Mouse (Mus musculus) myocyte (in vitro differentiated cells): ENCODE data around the gene Eml2. TPM values are rescaled to one million over a fixed set of nuclear protein-coding genes. Genes with fewer than 3 reads are reported as not detected.

Experiments used
- H3K27me3 ChIP-seq: one replicate; pipeline ENCODE4 v1.6.1; 2011; ENCODE audit not compliant: control insufficient read depth, insufficient read depth, insufficient read length
- H3K36me3 ChIP-seq: one replicate; pipeline ENCODE4 v1.6.1; 2011; ENCODE audit not compliant: control insufficient read depth, insufficient read depth
- H3K4me2 ChIP-seq: one replicate; pipeline ENCODE4 v1.6.1; 2011; ENCODE audit warnings: low read depth, control low read depth
- H3K4me3 ChIP-seq: one replicate; pipeline ENCODE4 v1.5.1; 2011; ENCODE audit warnings: mild to moderate bottlenecking, control low read depth, moderate library complexity
- H3K79me2 ChIP-seq: one replicate; pipeline ENCODE4 v1.6.1; 2011; ENCODE audit not compliant: control insufficient read depth, insufficient read depth
- H3ac ChIP-seq: one replicate; pipeline ENCODE4 v1.6.1; 2011; ENCODE audit not compliant: control insufficient read depth, insufficient read length
- CEBPB ChIP-seq: IDR thresholded peaks from 2 replicates; pipeline ENCODE4 v1.6.1; 2011; ENCODE audit warnings: mild to moderate bottlenecking, moderate library complexity; ENCODE audit not compliant: poor library complexity, insufficient read depth, severe bottlenecking
- E2F4 ChIP-seq: IDR thresholded peaks from one replicate; pipeline ENCODE4 v1.6.1; 2011; ENCODE audit warnings: mild to moderate bottlenecking, control low read depth, moderate library complexity; ENCODE audit not compliant: insufficient read depth
- MAX ChIP-seq: IDR thresholded peaks from one replicate; pipeline ENCODE4 v1.6.1; 2011; ENCODE audit warnings: low read depth, mild to moderate bottlenecking, control low read depth
- MYOD1 ChIP-seq, 3 experiments: IDR thresholded peaks; one replicate each; pipeline ENCODE4 v1.6.1; 2011; ENCODE audit warnings: control low read depth in 2 of 3, low read depth in 2 of 3, mild to moderate bottlenecking in 2 of 3, moderate library complexity in 1 of 3; ENCODE audit not compliant: insufficient read length in 2 of 3, control insufficient read depth in 1 of 3
- MYOG ChIP-seq, 3 experiments: IDR thresholded peaks; one replicate each; pipeline ENCODE4 v1.6.1; 2011; ENCODE audit warnings: control low read depth in 2 of 3, low read depth in 2 of 3, mild to moderate bottlenecking in 2 of 3; ENCODE audit not compliant: insufficient read length in 2 of 3, control insufficient read depth in 1 of 3, insufficient read depth in 1 of 3
- POLR2A ChIP-seq: IDR thresholded peaks from one replicate; pipeline ENCODE4 v1.6.1; 2011; ENCODE audit warnings: low read depth, mild to moderate bottlenecking, control low read depth, moderate library complexity; ENCODE audit not compliant: insufficient read length
- POLR2AphosphoS2 ChIP-seq: IDR thresholded peaks from one replicate; pipeline ENCODE4 v1.6.1; 2011; ENCODE audit warnings: low read depth, control low read depth; ENCODE audit not compliant: insufficient read length
- REST ChIP-seq: IDR thresholded peaks from one replicate; pipeline ENCODE4 v1.6.1; 2011; ENCODE audit warnings: mild to moderate bottlenecking, control low read depth, moderate library complexity; ENCODE audit not compliant: insufficient read depth, insufficient read length
- SRF ChIP-seq: IDR thresholded peaks from one replicate; pipeline ENCODE4 v1.6.1; 2011; ENCODE audit warnings: low read depth; ENCODE audit not compliant: control insufficient read depth, insufficient read length
- TCF12 ChIP-seq: IDR thresholded peaks from one replicate; pipeline ENCODE4 v1.6.1; 2011; ENCODE audit warnings: mild to moderate bottlenecking, control low read depth; ENCODE audit not compliant: poor library complexity, insufficient read depth, severe bottlenecking
- TCF3 ChIP-seq: IDR thresholded peaks from one replicate; pipeline ENCODE4 v1.6.1; 2011; ENCODE audit warnings: low read depth, control low read depth; ENCODE audit not compliant: insufficient read length
- USF1 ChIP-seq: IDR thresholded peaks from one replicate; pipeline ENCODE4 v1.6.1; 2011; ENCODE audit warnings: low read depth, mild to moderate bottlenecking, control low read depth, moderate library complexity
- polyA plus RNA-seq: library from polyadenylated mRNA; unstranded; fragments of >200 nt; fragmentation: generic; extraction: Trizol; gene quantifications from one replicate; pipeline ENCODE4 v1.2.1, GENCODE M21; 2012; ENCODE audit warnings: missing spikeins

Gene Eml2
- polyA plus RNA-seq, 1 experiment: 47.7 TPM

DNA sequence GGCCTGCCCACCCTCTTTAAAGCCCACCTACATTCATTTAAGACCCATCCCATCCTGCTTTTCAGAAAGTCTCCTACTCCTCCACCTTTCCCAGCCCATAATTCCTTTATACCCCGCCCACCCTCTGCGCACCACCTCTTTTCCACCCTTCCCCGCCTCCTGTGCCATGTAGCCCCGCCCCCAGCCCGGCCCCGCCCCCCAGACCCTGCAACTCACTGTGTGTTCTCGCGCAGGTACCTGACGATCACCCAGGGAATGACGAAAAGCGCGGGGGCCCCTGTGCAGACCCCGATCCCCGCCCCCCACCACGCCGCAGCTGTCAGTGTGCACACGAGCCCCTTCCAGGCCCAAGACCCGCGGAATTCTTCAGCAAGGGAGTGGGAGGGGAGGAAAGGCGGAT lies 16.1 kb upstream of the Eml2 start:
- H3K27me3 ChIP-seq: no peaks in the 10 kb centered on the region
- H3K4me3 ChIP-seq: no peak overlapping the region
- H3K79me2 ChIP-seq: no peaks in the 10 kb centered on the region
- H3K36me3 ChIP-seq: no peaks in the 10 kb centered on the region
- no peak overlapping the region for H3K4me2 ChIP-seq
- H3ac ChIP-seq: no peak overlapping the region
- TF ChIP-seq POLR2A (no peak), CEBPB (no peak), POLR2AphosphoS2 (no peak), SRF (no peak), MAX (no peak), TCF12 (no peak), MYOG (IDR thresholded peaks at IDR 0.05; ENCODE audit: control insufficient read depth in 1 of 3, insufficient read depth in 1 of 3, insufficient read length in 2 of 3, low read depth in 2 of 3) (no peak), E2F4 (no peak), MYOD1 (IDR thresholded peaks at IDR 0.05; ENCODE audit: control insufficient read depth in 1 of 3, insufficient read length in 2 of 3, low read depth in 2 of 3) (no peak), USF1 (no peak), TCF3 (no peak), REST (no peak)

DNA sequence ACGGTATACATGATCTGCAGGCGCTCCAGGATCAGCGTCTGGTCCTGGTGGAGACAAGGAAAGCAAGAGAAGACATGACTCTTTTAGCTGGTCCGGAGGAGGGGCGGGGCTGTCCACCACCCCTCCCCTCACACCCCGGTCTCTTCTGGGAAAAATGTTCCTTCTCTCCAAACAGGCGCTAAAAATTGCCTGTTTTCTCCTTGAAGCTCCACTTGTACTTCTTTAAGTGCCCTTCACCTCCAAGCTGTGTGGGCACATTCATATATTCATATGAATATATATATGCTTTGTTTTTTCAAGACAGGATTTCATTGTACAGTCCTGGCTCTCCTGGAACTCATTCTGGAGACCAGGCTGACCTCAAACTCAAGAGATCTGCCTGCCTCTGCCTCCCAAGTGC lies 13.3 kb upstream of the Eml2 start:
- no peak overlapping the region for H3K4me3 ChIP-seq
- no peak overlapping the region for H3K4me2 ChIP-seq
- H3K27me3 ChIP-seq: no peaks in the 10 kb centered on the region
- no peaks in the 10 kb centered on the region for H3K36me3 ChIP-seq
- TF ChIP-seq MYOD1 (IDR thresholded peaks at IDR 0.05; ENCODE audit: control insufficient read depth in 1 of 3, insufficient read length in 2 of 3, low read depth in 2 of 3) (no peak), MYOG (IDR thresholded peaks at IDR 0.05; ENCODE audit: control insufficient read depth in 1 of 3, insufficient read depth in 1 of 3, insufficient read length in 2 of 3, low read depth in 2 of 3) (no peak), E2F4 (no peak), CEBPB (no peak), TCF12 (no peak), SRF (no peak), USF1 (no peak), MAX (no peak), REST (no peak), POLR2AphosphoS2 (no peak), POLR2A (no peak), TCF3 (no peak)
- H3ac ChIP-seq: no peak overlapping the region
- H3K79me2 ChIP-seq: no peaks in the 10 kb centered on the region

DNA sequence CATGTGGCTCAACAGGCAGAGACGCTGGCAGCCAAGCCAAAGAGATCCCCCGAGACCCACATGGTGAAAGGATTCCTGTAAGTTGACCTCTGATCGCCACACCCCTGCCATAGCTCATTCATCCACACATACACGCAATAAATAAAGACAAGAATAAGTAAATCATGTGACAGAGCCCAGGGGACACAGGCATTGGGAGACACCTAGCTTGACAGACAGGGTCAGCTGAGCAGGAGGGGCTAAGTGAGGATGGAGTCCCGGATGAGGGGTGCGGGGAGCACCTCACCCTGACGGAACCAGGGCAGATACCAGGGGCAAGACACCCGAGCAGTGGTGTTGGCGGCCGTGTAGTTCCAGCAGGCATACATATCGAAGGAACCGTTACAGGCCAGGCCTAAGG lies 12.5 kb upstream of the Eml2 start:
- H3K4me3 ChIP-seq: no peak overlapping the region
- no peak overlapping the region for H3ac ChIP-seq
- H3K27me3 ChIP-seq: no peaks in the 10 kb centered on the region
- H3K4me2 ChIP-seq: peak overlapping the region; percentile 46
- H3K79me2 ChIP-seq: no peaks in the 10 kb centered on the region
- no peaks in the 10 kb centered on the region for H3K36me3 ChIP-seq
- peak; percentile 47 for TF ChIP-seq USF1
- no peak for TF ChIP-seq MAX
- peak in 2 of 3 experiments; percentile 94 to 96 for TF ChIP-seq MYOD1 (IDR thresholded peaks at IDR 0.05; ENCODE audit: control insufficient read depth in 1 of 3, insufficient read length in 2 of 3, low read depth in 2 of 3)

DNA sequence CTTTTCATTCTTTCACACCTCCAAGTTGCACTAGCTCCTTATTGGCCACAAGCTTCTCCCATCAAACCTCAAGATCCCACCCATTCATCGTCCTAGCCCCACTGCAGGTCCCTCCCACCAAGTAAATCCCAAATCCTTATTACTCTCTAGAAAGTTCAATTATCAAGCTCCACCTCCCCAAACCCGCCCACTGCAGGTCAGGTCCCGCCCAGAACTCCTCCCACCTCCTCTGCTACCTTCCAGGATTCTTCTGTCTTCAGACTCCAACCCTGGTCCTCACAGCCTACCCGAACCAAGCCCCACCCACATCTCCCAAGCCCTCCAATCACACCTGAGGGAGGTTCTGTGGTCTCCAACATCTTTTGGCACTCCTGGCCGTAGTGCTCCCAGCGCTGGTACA lies 12.0 kb upstream of the Eml2 start:
- no peaks in the 10 kb centered on the region for H3K27me3 ChIP-seq
- H3ac ChIP-seq: no peak overlapping the region
- H3K79me2 ChIP-seq: no peaks in the 10 kb centered on the region
- no peak overlapping the region for H3K4me3 ChIP-seq
- H3K4me2 ChIP-seq: peak overlapping the region; percentile 46
- TF ChIP-seq MYOD1 (IDR thresholded peaks at IDR 0.05; ENCODE audit: control insufficient read depth in 1 of 3, insufficient read length in 2 of 3, low read depth in 2 of 3) (no peak), POLR2AphosphoS2 (no peak), CEBPB (no peak), E2F4 (no peak), POLR2A (no peak)
- H3K36me3 ChIP-seq: no peaks in the 10 kb centered on the region

DNA sequence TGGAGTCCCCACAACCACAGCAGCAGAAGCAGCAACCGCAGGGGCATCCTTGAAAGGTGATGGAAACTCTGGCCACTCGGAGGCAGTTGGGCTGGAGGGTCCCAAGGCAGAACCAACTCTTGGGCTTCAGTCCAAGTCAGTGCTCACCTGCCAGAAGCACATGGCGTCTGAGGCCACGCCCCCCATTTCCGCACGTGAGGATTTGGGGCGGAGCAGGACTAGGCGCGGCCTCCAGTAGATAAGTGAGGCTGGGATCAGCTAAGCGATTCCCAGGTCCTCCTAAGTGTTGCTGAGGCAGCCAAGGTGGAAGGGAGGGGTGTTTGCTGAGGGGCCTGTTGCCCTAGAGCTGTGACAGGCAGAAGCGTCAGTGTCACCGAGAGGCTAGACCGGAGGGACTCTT lies 11.2 kb upstream of the Eml2 start:
- no peak for TF ChIP-seq MYOG (IDR thresholded peaks at IDR 0.05; ENCODE audit: control insufficient read depth in 1 of 3, insufficient read depth in 1 of 3, insufficient read length in 2 of 3, low read depth in 2 of 3)
- no peak for TF ChIP-seq USF1
- no peak for TF ChIP-seq TCF12
- TF ChIP-seq SRF: no peak
- TF ChIP-seq CEBPB: no peak
- TF ChIP-seq POLR2A: no peak
- no peak for TF ChIP-seq POLR2AphosphoS2
- H3K4me3 ChIP-seq: no peak overlapping the region
- no peak overlapping the region for H3ac ChIP-seq
- no peaks in the 10 kb centered on the region for H3K36me3 ChIP-seq
- H3K79me2 ChIP-seq: no peaks in the 10 kb centered on the region
- H3K27me3 ChIP-seq: no peaks in the 10 kb centered on the region
- H3K4me2 ChIP-seq: peak overlapping the region; percentile 46
